Mouse (Mus musculus): Measurements from ENCODE around the gene Ube2q1. TPM values are rescaled to one million over a fixed set of nuclear protein-coding genes. Genes with fewer than 3 reads are reported as not detected.

The Ube2q1 gene
- 8.7 and 12.4 TPM in 2 replicates for polyA plus RNA-seq (2015; fragmentation: Nextera tagmentation; extraction: Ambion mirVana)

GRCm38 (mm10) chr3:89772968-89773709 is at the start of gene Ube2q1:
Ube2q1 (plus strand) TSS chr3:89773616.

GRCm38 (mm10) chr3:89764119-89764724 is 9.2 kb upstream of the Ube2q1 start, which contains the start of gene Chrnb2:
Chrnb2 (minus strand) TSS chr3:89764632.

DNA sequence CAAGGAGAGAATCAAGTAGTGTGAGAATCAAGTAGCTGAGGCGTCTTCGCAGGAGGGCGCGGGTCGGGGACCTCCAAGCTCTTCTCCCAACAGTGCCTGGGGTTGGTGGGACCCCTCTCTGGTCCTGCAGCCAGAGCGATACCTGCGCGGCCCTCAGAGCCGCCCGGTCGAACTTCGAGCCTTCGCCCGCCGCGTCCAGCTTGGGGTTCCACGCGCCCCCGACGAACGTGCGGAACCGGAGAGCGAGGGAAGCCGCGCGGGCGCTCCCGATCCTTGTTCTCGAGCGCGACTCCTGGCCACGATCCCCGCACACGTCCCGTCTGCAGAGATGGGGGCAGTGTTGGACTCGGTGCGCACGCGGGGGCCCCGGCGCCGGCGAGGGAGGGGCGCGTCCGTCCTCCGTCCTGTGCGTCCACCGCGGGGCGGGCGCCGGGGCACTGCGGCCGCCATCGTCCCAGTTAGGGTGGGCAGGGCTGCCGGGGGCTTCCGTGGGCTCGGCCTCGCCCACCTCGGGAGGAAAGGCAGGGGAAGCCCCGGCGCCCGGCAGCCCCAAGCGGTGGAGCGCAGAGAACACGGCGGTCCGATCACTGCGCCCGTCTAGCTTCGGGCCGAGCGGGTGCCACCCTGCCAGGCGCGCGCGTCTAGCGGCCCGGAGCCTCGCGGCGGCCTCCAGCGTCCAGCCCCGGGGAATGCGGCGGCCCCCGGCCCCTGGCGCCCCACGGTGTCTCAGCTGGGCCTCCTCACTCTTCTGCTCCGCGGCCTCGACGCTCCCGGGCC is 57.6 kb downstream of the Ube2q1 start, which contains the start of gene She:
Gene She (plus strand): TSS at position 556 of the 777 bp plus-strand sequence.

Other genes starting within 250 kb of the Ube2q1 start
- 6.3 and 8.7 TPM in 2 replicates for gene Adar, start 58.6 kb upstream of the Ube2q1 start, polyA plus RNA-seq (2015; fragmentation: Nextera tagmentation; extraction: Ambion mirVana)
- 2.5 and 3.5 TPM in 2 replicates for gene Chrnb2, start 9.0 kb upstream of the Ube2q1 start, polyA plus RNA-seq (2015; fragmentation: Nextera tagmentation; extraction: Ambion mirVana)
- gene She, start 57.8 kb downstream of the Ube2q1 start, polyA plus RNA-seq (2015; fragmentation: Nextera tagmentation; extraction: Ambion mirVana) = 2.6 and 3.5 TPM in 2 replicates
- gene Il6ra, start 139.6 kb downstream of the Ube2q1 start, polyA plus RNA-seq (2015; fragmentation: Nextera tagmentation; extraction: Ambion mirVana) = 2.6 and 3.0 TPM in 2 replicates
- 8.0 and 8.3 TPM in 2 replicates for gene Atp8b2, start 189.9 kb downstream of the Ube2q1 start, polyA plus RNA-seq (2015; fragmentation: Nextera tagmentation; extraction: Ambion mirVana)
- 151 TPM in 2 replicates for gene Hax1, start 225.2 kb downstream of the Ube2q1 start, polyA plus RNA-seq (2015; fragmentation: Nextera tagmentation; extraction: Ambion mirVana)